Mouse (Mus musculus) forebrain, embryonic 16.5 days (tissue): ENCODE data around the gene Senp7. TPM values are rescaled to one million over a fixed set of nuclear protein-coding genes. Genes with fewer than 3 reads are reported as not detected.
"Not testable (repeated sequence)": the region's sequence is repeated elsewhere in the genome, so short reads cannot be mapped to it uniquely, and the experiment has no call there.

ENCODE experiments used
- ATAC-seq: fragments of 200-750 bp; cut with Nextera tagmentation; 2 replicates; pipeline ENCODE4 v1.8.0; 2017; ENCODE audit warnings: mild to moderate bottlenecking, moderate library complexity
- H3K27ac ChIP-seq: fragments of 300-500 bp; sonication (generic); 2 replicates; pipeline ENCODE4 v1.5.1; 2014; ENCODE audit warnings: low read length, control low read depth
- H3K27me3 ChIP-seq: fragments of 300-500 bp; sonication (generic); replicated peaks from 2 replicates; pipeline ENCODE4 v1.6.1; 2014; ENCODE audit warnings: low read length; ENCODE audit not compliant: control insufficient read depth, insufficient read depth
- H3K36me3 ChIP-seq: fragments of 300-500 bp; sonication (generic); 2 replicates; pipeline ENCODE4 v1.6.1; 2014; ENCODE audit not compliant: control insufficient read depth, insufficient read depth
- H3K4me1 ChIP-seq: fragments of 300-500 bp; sonication (generic); replicated peaks from 2 replicates; pipeline ENCODE4 v1.6.1; 2014; ENCODE audit warnings: low read length; ENCODE audit not compliant: control insufficient read depth, insufficient read depth
- H3K4me2 ChIP-seq: fragments of 300-500 bp; sonication (generic); 2 replicates; pipeline ENCODE4 v1.6.1; 2014; ENCODE audit warnings: mild to moderate bottlenecking, low read length, control low read depth
- H3K4me3 ChIP-seq: fragments of 300-500 bp; sonication (generic); replicated peaks from 2 replicates; pipeline ENCODE4 v1.5.1; 2014; ENCODE audit warnings: mild to moderate bottlenecking, low read length, control low read depth
- H3K9ac ChIP-seq: fragments of 300-500 bp; sonication (generic); replicated peaks from 2 replicates; pipeline ENCODE4 v1.6.1; 2014; ENCODE audit warnings: low read depth, low read length, control low read depth
- H3K9me3 ChIP-seq: fragments of 300-500 bp; sonication (generic); 2 replicates; pipeline ENCODE4 v1.6.1; 2016; ENCODE audit warnings: low read length; ENCODE audit not compliant: control insufficient read depth
- WGBS: fragments of 180-500 bp; shearing (Covaris S2); extraction: QIAGEN DNeasy Blood & Tissue Kit; methylation state at CpG from one replicate; pipeline ENCODE4 v1.1.7; 2014; 5-methylcytosine and 5-hydroxymethylcytosine counted together
- polyA plus RNA-seq: library from polyadenylated mRNA; unstranded; fragments of >200 nt; fragmentation: Nextera tagmentation; extraction: Ambion mirVana; gene quantifications from 2 replicates; pipeline ENCODE4 v1.2.1, GENCODE M21; 2015

The Senp7 gene
- polyA plus RNA-seq, 1 experiment from 2014 or later: 60.2 TPM

GRCm38 (mm10) chr16:56117327-56118180 is 69.4 kb downstream of the Senp7 start:
- WGBS: 91% methylated on average over 10 of the region's 10 CpGs
- H3K4me1 ChIP-seq: no peaks in the 10 kb centered on the region
- H3K9me3 ChIP-seq: peaks cover 6% of the 10 kb centered on the region; the same call in 1 of the 2 replicates
- H3K4me2 ChIP-seq: no peak overlapping the region
- peaks cover 11% of the 10 kb centered on the region for H3K36me3 ChIP-seq
- H3K27me3 ChIP-seq: no peaks in the 10 kb centered on the region
- no peak overlapping the region for H3K4me3 ChIP-seq
- H3K9ac ChIP-seq: no peak overlapping the region
- no peak overlapping the region for H3K27ac ChIP-seq
- no peak for ATAC-seq

GRCm38 (mm10) chr16:56122517-56122916 is 74.4 kb downstream of the Senp7 start:
- no peaks in the 10 kb centered on the region for H3K27me3 ChIP-seq
- no peak overlapping the region for H3K9ac ChIP-seq
- no peak for ATAC-seq
- H3K36me3 ChIP-seq: peaks cover 7% of the 10 kb centered on the region; the same call in 1 of the 2 replicates
- no peaks in the 10 kb centered on the region for H3K9me3 ChIP-seq
- H3K4me3 ChIP-seq: no peak overlapping the region
- no peak overlapping the region for H3K4me2 ChIP-seq
- no peak overlapping the region for H3K27ac ChIP-seq
- WGBS: 89% methylated on average over 5 of the region's 5 CpGs
- no peaks in the 10 kb centered on the region for H3K4me1 ChIP-seq

GRCm38 (mm10) chr16:56124045-56124444 is 75.9 kb downstream of the Senp7 start:
- no peak for ATAC-seq
- no peak overlapping the region for H3K27ac ChIP-seq
- no peaks in the 10 kb centered on the region for H3K9me3 ChIP-seq
- H3K4me1 ChIP-seq: no peaks in the 10 kb centered on the region
- 97% methylated on average over 3 of the region's 3 CpGs for WGBS
- no peak overlapping the region for H3K9ac ChIP-seq
- no peak overlapping the region for H3K4me2 ChIP-seq
- peaks cover 7% of the 10 kb centered on the region for H3K36me3 ChIP-seq
- no peak overlapping the region for H3K4me3 ChIP-seq
- H3K27me3 ChIP-seq: no peaks in the 10 kb centered on the region

- peaks cover 6% of the 10 kb centered on the region for H3K36me3 ChIP-seq
- no peak overlapping the region for H3K9ac ChIP-seq
- WGBS: 34% methylated on average over 3 of the region's 3 CpGs
- no peaks in the 10 kb centered on the region for H3K27me3 ChIP-seq
- H3K4me2 ChIP-seq: no peak overlapping the region
- no peaks in the 10 kb centered on the region for H3K9me3 ChIP-seq
- no peaks in the 10 kb centered on the region for H3K4me1 ChIP-seq
- ATAC-seq: no peak
- H3K4me3 ChIP-seq: no peak overlapping the region
- no peak overlapping the region for H3K27ac ChIP-seq
These were observed 83.5 kb downstream of the Senp7 start for GRCm38 (mm10) chr16:56131666-56132065.

GRCm38 (mm10) chr16:56134149-56134548 is 86.0 kb downstream of the Senp7 start:
- H3K27me3 ChIP-seq: no peaks in the 10 kb centered on the region
- H3K9me3 ChIP-seq: no peaks in the 10 kb centered on the region
- no peak overlapping the region for H3K9ac ChIP-seq
- 55% methylated on average over 4 of the region's 4 CpGs for WGBS
- H3K27ac ChIP-seq: no peak overlapping the region
- H3K4me3 ChIP-seq: no peak overlapping the region
- ATAC-seq: no peak
- no peak overlapping the region for H3K4me2 ChIP-seq
- H3K36me3 ChIP-seq: no peaks in the 10 kb centered on the region; the same call in 1 of the 2 replicates
- H3K4me1 ChIP-seq: no peaks in the 10 kb centered on the region

- WGBS: over 99% methylated on average over 5 of the region's 5 CpGs
These were observed 89.5 kb downstream of the Senp7 start for GRCm38 (mm10) chr16:56137672-56138071.

GRCm38 (mm10) chr16:56139921-56140320 is 91.8 kb downstream of the Senp7 start:
- Histone ChIP-seq H3K36me3 (peaks cover 3% of the 10 kb centered on the region; the same call in 1 of the 2 replicates), H3K4me2 (no peak overlapping the region), H3K4me1 (no peaks in the 10 kb centered on the region), H3K9me3 (no peaks in the 10 kb centered on the region), H3K27me3 (no peaks in the 10 kb centered on the region), H3K9ac (no peak overlapping the region), H3K4me3 (no peak overlapping the region), H3K27ac (no peak overlapping the region)
- no peak for ATAC-seq
- WGBS: 90% methylated on average over 3 of the region's 3 CpGs

More at GRCm38 (mm10) chr16:56137672-56138071, 89.5 kb downstream of the Senp7 start:
- H3K9me3 ChIP-seq, ATAC-seq, H3K4me1 ChIP-seq, H3K36me3 ChIP-seq, H3K27ac ChIP-seq, H3K4me2 ChIP-seq, H3K4me3 ChIP-seq, H3K27me3 ChIP-seq, H3K9ac ChIP-seq: not testable (repeated sequence)

GRCm38 (mm10) chr16:56144876-56145555 is 96.9 kb downstream of the Senp7 start:
- peak; percentile 55; the same call in 1 of the 2 replicates for ATAC-seq
- Histone ChIP-seq H3K4me3 (no peak overlapping the region), H3K36me3 (peaks cover 3% of the 10 kb centered on the region; the same call in 1 of the 2 replicates), H3K27ac (no peak overlapping the region), H3K27me3 (no peaks in the 10 kb centered on the region), H3K9me3 (no peaks in the 10 kb centered on the region), H3K4me1 (no peaks in the 10 kb centered on the region), H3K9ac (no peak overlapping the region), H3K4me2 (no peak overlapping the region)
- WGBS: 93% methylated on average over 17 of the region's 17 CpGs

- no peak overlapping the region for H3K27ac ChIP-seq
- 44% methylated on average over 2 of the region's 2 CpGs for WGBS
- H3K27me3 ChIP-seq: no peaks in the 10 kb centered on the region
- H3K9ac ChIP-seq: no peak overlapping the region
- no peak for ATAC-seq
- H3K4me2 ChIP-seq: no peak overlapping the region
- H3K4me3 ChIP-seq: no peak overlapping the region
- H3K9me3 ChIP-seq: no peaks in the 10 kb centered on the region
- H3K36me3 ChIP-seq: no peaks in the 10 kb centered on the region
- H3K4me1 ChIP-seq: no peaks in the 10 kb centered on the region
These were observed 99.5 kb downstream of the Senp7 start for GRCm38 (mm10) chr16:56147679-56148078.
